Mouse (Mus musculus): ENCODE results near the gene Spata20. TPM values are rescaled to one million over a fixed set of nuclear protein-coding genes. Genes with fewer than 3 reads are reported as not detected.

The Spata20 gene
- polyA plus RNA-seq, 1 experiment = 0.39 TPM

GRCm38 (mm10) chr11:94475722-94476121 is 10.3 kb downstream of the Spata20 start:
- Histone ChIP-seq H3K27me3 (ENCODE audit: control insufficient read depth, insufficient read depth, low read length) (peaks cover 26% of the 10 kb centered on the region), H3K27ac (ENCODE audit: control insufficient read depth, insufficient read depth, low read length) (no peak overlapping the region), H3K36me3 (ENCODE audit: control insufficient read depth, insufficient read depth, low read length) (no peaks in the 10 kb centered on the region), H3K4me3 (ENCODE audit: control insufficient read depth, insufficient read depth, low read length) (no peak overlapping the region), H3K4me1 (replicated peaks; ENCODE audit: control insufficient read depth, insufficient read depth, low read length) (peaks cover 17% of the 10 kb centered on the region)
- TF ChIP-seq CTCF (IDR thresholded peaks at IDR 0.05; ENCODE audit: borderline replicate concordance, control insufficient read depth, extremely low read depth, insufficient read depth, low read length, poor library complexity) = no peak
- no peak for TF ChIP-seq POLR2A (IDR thresholded peaks at IDR 0.05; ENCODE audit: control insufficient read depth, extremely low read depth, insufficient read depth, low read length, poor library complexity)
- WGBS = 29% methylated on average over 11 of the region's 11 CpGs
- DNase-seq = no peak

GRCm38 (mm10) chr11:94474544-94474910 is 11.5 kb downstream of the Spata20 start:
- DNase-seq = no peak
- Histone ChIP-seq H3K27me3 (ENCODE audit: control insufficient read depth, insufficient read depth, low read length) (peaks cover 26% of the 10 kb centered on the region), H3K4me1 (replicated peaks; ENCODE audit: control insufficient read depth, insufficient read depth, low read length) (peaks cover 17% of the 10 kb centered on the region), H3K4me3 (ENCODE audit: control insufficient read depth, insufficient read depth, low read length) (peak overlapping the region; percentile 6), H3K27ac (ENCODE audit: control insufficient read depth, insufficient read depth, low read length) (no peak overlapping the region), H3K36me3 (ENCODE audit: control insufficient read depth, insufficient read depth, low read length) (no peaks in the 10 kb centered on the region)
- 2% methylated on average over 11 of the region's 11 CpGs for WGBS
- no peak for TF ChIP-seq POLR2A (IDR thresholded peaks at IDR 0.05; ENCODE audit: control insufficient read depth, extremely low read depth, insufficient read depth, low read length, poor library complexity)
- no peak for TF ChIP-seq CTCF (IDR thresholded peaks at IDR 0.05; ENCODE audit: borderline replicate concordance, control insufficient read depth, extremely low read depth, insufficient read depth, low read length, poor library complexity)

DNA sequence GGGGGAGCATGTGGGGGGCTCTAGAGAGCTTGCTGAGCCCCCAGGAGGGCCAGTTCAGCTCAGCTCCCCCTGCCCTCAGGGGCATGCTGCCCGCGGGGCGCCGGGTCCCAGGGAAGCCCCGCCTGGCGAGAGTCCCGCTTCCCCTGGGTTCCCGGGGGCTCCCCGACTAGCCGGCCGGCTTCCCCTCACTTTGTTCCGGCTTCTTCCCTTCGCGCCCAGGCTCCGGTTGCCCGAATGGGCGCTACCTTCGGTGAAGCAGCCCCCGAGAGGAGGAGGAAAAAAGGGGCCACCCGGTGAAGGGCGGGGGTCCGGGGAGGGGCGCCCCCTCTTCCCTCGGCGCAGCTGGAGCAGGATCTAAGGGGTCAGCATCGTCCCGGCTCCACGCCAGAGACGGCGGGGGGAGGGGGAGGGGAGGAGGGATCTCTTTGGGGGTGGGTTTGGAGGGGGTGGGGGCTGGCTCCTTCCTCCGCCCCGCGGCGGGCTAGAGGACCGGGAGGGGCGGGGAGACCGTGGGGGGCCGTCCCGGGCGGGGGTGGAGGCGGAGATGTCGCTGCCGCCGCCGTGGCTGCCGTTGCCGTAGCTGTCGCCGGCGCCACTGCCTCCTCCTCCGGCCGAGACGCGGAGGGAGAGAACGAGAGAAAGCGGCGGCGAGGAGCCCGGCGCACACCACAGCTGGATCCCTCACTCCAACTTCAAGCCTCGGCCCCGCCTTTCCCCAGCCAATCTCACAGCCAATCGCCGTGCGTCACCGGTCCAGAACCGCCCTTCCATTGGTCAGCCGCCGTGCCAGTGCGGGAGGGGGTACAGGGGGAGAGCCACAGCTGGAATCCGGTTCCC is 12.1 kb downstream of the Spata20 start, which contains the start of gene Cacna1g:
TSS of gene Cacna1g (minus strand) at position 492 of the 837 bp plus-strand sequence.
- TF ChIP-seq POLR2A (IDR thresholded peaks at IDR 0.05; ENCODE audit: control insufficient read depth, extremely low read depth, insufficient read depth, low read length, poor library complexity) (no peak), CTCF (IDR thresholded peaks at IDR 0.05; ENCODE audit: borderline replicate concordance, control insufficient read depth, extremely low read depth, insufficient read depth, low read length, poor library complexity) (no peak)
- whole genome bisulfite sequencing = under 1% methylated on average over 53 of the region's 71 CpGs
- no peak within 1 kb of the TSS for H3K27ac ChIP-seq (ENCODE audit: control insufficient read depth, insufficient read depth, low read length)
- DNase-seq = peak; percentile 76
- H3K27me3 ChIP-seq (ENCODE audit: control insufficient read depth, insufficient read depth, low read length) = peaks cover 26% of the 10 kb centered on the region
- peaks cover 17% of the 10 kb centered on the region for H3K4me1 ChIP-seq (replicated peaks; ENCODE audit: control insufficient read depth, insufficient read depth, low read length)
- H3K4me3 ChIP-seq (ENCODE audit: control insufficient read depth, insufficient read depth, low read length) = peak within 1 kb of the TSS; percentile 15
- no peaks in the 10 kb centered on the region for H3K36me3 ChIP-seq (ENCODE audit: control insufficient read depth, insufficient read depth, low read length)

DNA sequence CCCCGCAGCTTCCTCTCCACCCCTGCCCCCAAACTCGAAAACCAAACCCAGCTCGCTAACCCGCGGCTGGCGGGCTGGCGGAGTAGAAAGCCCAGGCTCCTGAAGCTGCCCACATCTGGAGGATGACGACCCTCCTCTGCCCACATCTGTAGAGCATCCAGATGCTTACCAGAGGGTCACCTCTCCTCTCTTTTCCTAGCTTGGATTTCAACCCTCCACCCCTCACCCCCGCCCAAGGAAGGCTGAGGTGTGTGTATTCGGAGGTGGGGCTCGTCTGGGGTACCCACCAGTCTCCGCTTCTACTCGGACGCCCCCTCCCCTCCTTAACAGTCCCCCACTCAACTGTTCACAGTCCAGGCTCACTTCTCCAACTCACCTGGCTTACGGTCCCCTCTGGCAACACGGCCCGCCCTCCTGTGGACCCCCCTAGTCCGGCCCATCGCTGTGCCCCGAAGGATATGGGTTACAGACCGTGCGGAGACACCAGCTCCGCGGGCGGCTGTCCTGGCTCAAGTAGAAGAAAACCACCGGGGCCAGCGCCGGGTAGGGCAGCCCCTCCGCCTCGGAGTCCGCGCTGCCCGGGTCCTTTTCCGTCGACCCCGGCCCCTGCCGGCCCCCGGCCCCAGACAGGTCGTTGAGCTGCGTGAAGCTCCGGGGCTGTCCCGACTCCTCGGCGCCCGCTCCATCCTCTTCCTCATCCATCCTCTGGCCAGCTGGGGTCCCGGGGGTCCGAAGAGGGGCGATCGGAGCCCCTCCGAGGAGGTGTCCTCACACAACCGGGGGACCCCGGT is 12.9 kb downstream of the Spata20 start:
- WGBS = 2% methylated on average over 52 of the region's 52 CpGs
- Histone ChIP-seq H3K4me1 (replicated peaks; ENCODE audit: control insufficient read depth, insufficient read depth, low read length) (peaks cover 17% of the 10 kb centered on the region), H3K4me3 (ENCODE audit: control insufficient read depth, insufficient read depth, low read length) (peak overlapping the region; percentile 15), H3K27ac (ENCODE audit: control insufficient read depth, insufficient read depth, low read length) (no peak overlapping the region), H3K36me3 (ENCODE audit: control insufficient read depth, insufficient read depth, low read length) (no peaks in the 10 kb centered on the region), H3K27me3 (ENCODE audit: control insufficient read depth, insufficient read depth, low read length) (peaks cover 26% of the 10 kb centered on the region)
- TF ChIP-seq POLR2A (IDR thresholded peaks at IDR 0.05; ENCODE audit: control insufficient read depth, extremely low read depth, insufficient read depth, low read length, poor library complexity) = no peak
- TF ChIP-seq CTCF (IDR thresholded peaks at IDR 0.05; ENCODE audit: borderline replicate concordance, control insufficient read depth, extremely low read depth, insufficient read depth, low read length, poor library complexity) = no peak
- peak; percentile 10 for DNase-seq

DNA sequence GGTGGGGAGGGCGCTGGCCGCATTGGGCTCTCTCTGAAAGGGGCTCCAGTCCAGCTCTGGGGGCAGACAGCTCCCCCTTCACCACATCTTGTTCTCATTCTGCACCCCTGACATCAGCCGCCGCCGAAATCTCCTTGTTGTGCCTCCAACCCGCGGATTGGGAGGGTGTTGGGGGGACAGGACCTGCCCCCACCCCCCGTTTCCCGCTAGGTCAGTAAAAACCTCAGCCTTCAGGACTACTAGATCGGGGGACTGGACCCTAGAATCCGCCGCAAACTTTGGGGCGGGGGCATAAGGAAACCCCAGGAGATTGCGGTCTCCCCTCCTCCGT is 13.4 kb downstream of the Spata20 start:
- TF ChIP-seq POLR2A (IDR thresholded peaks at IDR 0.05; ENCODE audit: control insufficient read depth, extremely low read depth, insufficient read depth, low read length, poor library complexity) = no peak
- no peak for TF ChIP-seq CTCF (IDR thresholded peaks at IDR 0.05; ENCODE audit: borderline replicate concordance, control insufficient read depth, extremely low read depth, insufficient read depth, low read length, poor library complexity)
- no peaks in the 10 kb centered on the region for H3K36me3 ChIP-seq (ENCODE audit: control insufficient read depth, insufficient read depth, low read length)
- H3K4me1 ChIP-seq (replicated peaks; ENCODE audit: control insufficient read depth, insufficient read depth, low read length) = peaks cover 17% of the 10 kb centered on the region
- peaks cover 26% of the 10 kb centered on the region for H3K27me3 ChIP-seq (ENCODE audit: control insufficient read depth, insufficient read depth, low read length)
- no peak overlapping the region for H3K4me3 ChIP-seq (ENCODE audit: control insufficient read depth, insufficient read depth, low read length)
- under 1% methylated on average over 15 of the region's 15 CpGs for WGBS
- no peak overlapping the region for H3K27ac ChIP-seq (ENCODE audit: control insufficient read depth, insufficient read depth, low read length)
- DNase-seq = no peak

GRCm38 (mm10) chr11:94471740-94472584 is 14.0 kb downstream of the Spata20 start:
- WGBS = 10% methylated on average over 17 of the region's 17 CpGs
- Histone ChIP-seq H3K36me3 (ENCODE audit: control insufficient read depth, insufficient read depth, low read length) (no peaks in the 10 kb centered on the region), H3K4me1 (replicated peaks; ENCODE audit: control insufficient read depth, insufficient read depth, low read length) (peaks cover 17% of the 10 kb centered on the region), H3K4me3 (ENCODE audit: control insufficient read depth, insufficient read depth, low read length) (no peak overlapping the region), H3K27me3 (ENCODE audit: control insufficient read depth, insufficient read depth, low read length) (peaks cover 26% of the 10 kb centered on the region), H3K27ac (ENCODE audit: control insufficient read depth, insufficient read depth, low read length) (no peak overlapping the region)
- TF ChIP-seq POLR2A (IDR thresholded peaks at IDR 0.05; ENCODE audit: control insufficient read depth, extremely low read depth, insufficient read depth, low read length, poor library complexity) (no peak), CTCF (IDR thresholded peaks at IDR 0.05; ENCODE audit: borderline replicate concordance, control insufficient read depth, extremely low read depth, insufficient read depth, low read length, poor library complexity) (no peak)
- no peak for DNase-seq
